Mouse (Mus musculus) myocyte (in vitro differentiated cells): Measurements from ENCODE around the gene Olfr612. TPM values are rescaled to one million over a fixed set of nuclear protein-coding genes. Genes with fewer than 3 reads are reported as not detected.
"Not testable (repeated sequence)": the region's sequence is repeated elsewhere in the genome, so short reads cannot be mapped to it uniquely, and the experiment has no call there.

Experiments
- H3K27me3 ChIP-seq: one replicate; pipeline ENCODE4 v1.6.1; 2011; ENCODE audit not compliant: control insufficient read depth, insufficient read depth, insufficient read length
- H3K36me3 ChIP-seq: one replicate; pipeline ENCODE4 v1.6.1; 2011; ENCODE audit not compliant: control insufficient read depth, insufficient read depth
- H3K4me2 ChIP-seq: one replicate; pipeline ENCODE4 v1.6.1; 2011; ENCODE audit warnings: low read depth, control low read depth
- H3K4me3 ChIP-seq: one replicate; pipeline ENCODE4 v1.5.1; 2011; ENCODE audit warnings: mild to moderate bottlenecking, control low read depth, moderate library complexity
- H3K79me2 ChIP-seq: one replicate; pipeline ENCODE4 v1.6.1; 2011; ENCODE audit not compliant: control insufficient read depth, insufficient read depth
- H3ac ChIP-seq: one replicate; pipeline ENCODE4 v1.6.1; 2011; ENCODE audit not compliant: control insufficient read depth, insufficient read length
- POLR2A ChIP-seq: IDR thresholded peaks from one replicate; pipeline ENCODE4 v1.6.1; 2011; ENCODE audit warnings: low read depth, mild to moderate bottlenecking, control low read depth, moderate library complexity; ENCODE audit not compliant: insufficient read length
- POLR2AphosphoS2 ChIP-seq: IDR thresholded peaks from one replicate; pipeline ENCODE4 v1.6.1; 2011; ENCODE audit warnings: low read depth, control low read depth; ENCODE audit not compliant: insufficient read length
- TCF3 ChIP-seq: IDR thresholded peaks from one replicate; pipeline ENCODE4 v1.6.1; 2011; ENCODE audit warnings: low read depth, control low read depth; ENCODE audit not compliant: insufficient read length
- USF1 ChIP-seq: IDR thresholded peaks from one replicate; pipeline ENCODE4 v1.6.1; 2011; ENCODE audit warnings: low read depth, mild to moderate bottlenecking, control low read depth, moderate library complexity
- polyA plus RNA-seq: library from polyadenylated mRNA; unstranded; fragments of >200 nt; fragmentation: generic; extraction: Trizol; gene quantifications from one replicate; pipeline ENCODE4 v1.2.1, GENCODE M21; 2012; ENCODE audit warnings: missing spikeins

Olfr612 gene
- polyA plus RNA-seq, 1 experiment = not detected

- no peak within 1 kb of the TSS for H3K4me2 ChIP-seq
- no peaks in the 10 kb centered on the region for H3K27me3 ChIP-seq
- no peak within 1 kb of the TSS for H3ac ChIP-seq
- no peak for TF ChIP-seq TCF3
- no peak for TF ChIP-seq USF1
- no peaks in the 10 kb centered on the region for H3K36me3 ChIP-seq
- no peak within 1 kb of the TSS for H3K4me3 ChIP-seq
- no peaks in the 10 kb centered on the region for H3K79me2 ChIP-seq
Observed at GRCm38 (mm10) chr7:103547774-103548173, 5.3 kb upstream of the Olfr612 start, which contains the start of gene Olfr613. Gene Olfr613, plus strand, starts transcription at chr7:103548074.

DNA sequence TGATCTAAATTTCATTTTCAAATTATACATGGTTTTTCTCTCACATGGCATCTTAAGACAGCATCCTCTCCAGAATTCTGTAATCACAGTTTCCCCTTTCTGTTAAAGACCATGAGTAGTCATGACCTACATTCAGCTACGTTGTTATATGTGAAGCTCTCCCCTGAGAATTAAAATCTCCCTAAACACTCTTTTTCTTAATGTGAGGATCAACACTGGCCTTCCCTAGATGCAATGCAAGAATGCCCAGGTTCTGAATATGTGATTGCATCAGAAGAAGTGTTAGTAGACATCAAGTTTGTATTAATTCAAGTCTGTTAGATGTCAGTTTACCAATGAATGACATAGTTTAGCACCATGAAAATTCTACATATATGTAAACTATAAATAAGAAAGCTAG lies 21.8 kb downstream of the Olfr612 start, which contains the start of gene Olfr611:
Gene Olfr611, minus strand, starts transcription at position 101 of the 400 bp plus-strand sequence.
- H3K4me2 ChIP-seq, H3K36me3 ChIP-seq, H3K79me2 ChIP-seq, H3K4me3 ChIP-seq, H3K27me3 ChIP-seq, H3ac ChIP-seq: not testable (repeated sequence)

DNA sequence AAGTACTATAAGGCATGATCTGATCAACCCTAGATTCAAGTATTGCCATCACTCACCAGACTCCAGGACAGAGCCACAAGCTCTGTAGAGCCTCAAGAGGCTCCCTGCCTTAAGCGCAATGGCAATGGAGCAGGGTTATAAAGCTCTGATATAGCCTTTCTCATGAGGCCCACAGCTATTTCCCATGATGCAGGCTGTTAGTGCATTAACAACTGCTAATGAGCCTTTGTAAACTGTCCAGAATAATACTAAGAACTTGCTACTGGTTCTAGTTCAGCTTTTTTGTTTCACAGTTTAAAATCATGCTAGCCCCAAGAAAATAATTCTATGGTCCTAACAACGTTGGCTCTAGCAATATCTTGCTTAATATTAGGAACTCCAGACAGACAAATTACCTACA lies 30.5 kb downstream of the Olfr612 start, which contains the start of gene Olfr610:
Gene Olfr610, minus strand, starts transcription at position 101 of the 400 bp plus-strand sequence.
- H3K4me3 ChIP-seq = no peak within 1 kb of the TSS
- no peak within 1 kb of the TSS for H3K4me2 ChIP-seq
- H3K27me3 ChIP-seq = no peaks in the 10 kb centered on the region
- no peak within 1 kb of the TSS for H3ac ChIP-seq
- no peaks in the 10 kb centered on the region for H3K79me2 ChIP-seq
- no peak for TF ChIP-seq POLR2AphosphoS2
- no peak for TF ChIP-seq USF1
- H3K36me3 ChIP-seq = no peaks in the 10 kb centered on the region

DNA sequence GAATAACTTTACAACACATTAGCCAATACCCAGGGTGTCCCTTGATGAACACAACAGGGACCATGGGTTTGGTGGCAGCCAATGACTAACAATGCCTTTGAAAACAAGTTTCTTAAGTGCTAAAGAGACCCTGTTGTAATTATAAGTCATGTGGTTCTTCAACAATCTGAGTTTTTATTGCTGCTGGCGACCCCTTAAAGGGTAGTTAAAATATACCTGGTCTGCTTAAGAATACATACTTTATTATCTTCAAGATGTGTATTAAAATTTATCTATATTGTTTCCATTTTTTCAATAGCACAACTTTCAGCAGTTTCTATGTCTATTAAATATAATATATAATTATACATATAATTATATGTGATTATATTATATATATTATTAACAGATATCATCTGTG lies 44.6 kb downstream of the Olfr612 start, which contains the start of gene Olfr609:
Gene Olfr609, minus strand, starts transcription at position 101 of the 400 bp plus-strand sequence.
- H3K79me2 ChIP-seq = no peaks in the 10 kb centered on the region
- no peaks in the 10 kb centered on the region for H3K27me3 ChIP-seq
- no peak within 1 kb of the TSS for H3K4me3 ChIP-seq
- no peaks in the 10 kb centered on the region for H3K36me3 ChIP-seq
- no peak within 1 kb of the TSS for H3K4me2 ChIP-seq
- no peak for TF ChIP-seq POLR2A
- TF ChIP-seq USF1 = no peak
- H3ac ChIP-seq = no peak within 1 kb of the TSS

Other genes with a start within 250 kb of the Olfr612 start
- not detected for gene Olfr596, start 237.1 kb downstream of the Olfr612 start, polyA plus RNA-seq
- gene Olfr597, start 226.4 kb downstream of the Olfr612 start, polyA plus RNA-seq = not detected
- gene Olfr598, start 219.1 kb downstream of the Olfr612 start, polyA plus RNA-seq = not detected
- not detected for gene Olfr599, start 206.8 kb downstream of the Olfr612 start, polyA plus RNA-seq
- not detected for gene Olfr600, start 193.0 kb downstream of the Olfr612 start, polyA plus RNA-seq
- gene Olfr601, start 180.1 kb downstream of the Olfr612 start, polyA plus RNA-seq = not detected
- gene Olfr603, start 156.5 kb downstream of the Olfr612 start, polyA plus RNA-seq = not detected
- not detected for gene Usp17lc, start 127.6 kb downstream of the Olfr612 start, polyA plus RNA-seq
- not detected for gene Olfr605, start 97.3 kb downstream of the Olfr612 start, polyA plus RNA-seq
- gene Olfr606, start 93.7 kb downstream of the Olfr612 start, polyA plus RNA-seq = not detected
- gene Olfr607, start 78.6 kb downstream of the Olfr612 start, polyA plus RNA-seq = not detected
- not detected for gene Olfr608, start 72.8 kb downstream of the Olfr612 start, polyA plus RNA-seq
- not detected for gene Olfr609, start 44.7 kb downstream of the Olfr612 start, polyA plus RNA-seq
- gene Olfr610, start 30.6 kb downstream of the Olfr612 start, polyA plus RNA-seq = not detected
- gene Olfr611, start 21.9 kb downstream of the Olfr612 start, polyA plus RNA-seq = not detected
- not detected for gene Olfr613, start 5.4 kb upstream of the Olfr612 start, polyA plus RNA-seq
- gene Olfr615, start 13.4 kb upstream of the Olfr612 start, polyA plus RNA-seq = not detected
- not detected for gene Olfr616, start 26.4 kb upstream of the Olfr612 start, polyA plus RNA-seq
- not detected for gene Olfr617, start 30.3 kb upstream of the Olfr612 start, polyA plus RNA-seq
- gene Olfr618, start 47.4 kb upstream of the Olfr612 start, polyA plus RNA-seq = not detected
- gene Olfr619, start 57.9 kb upstream of the Olfr612 start, polyA plus RNA-seq = not detected
- not detected for gene Olfr620, start 69.8 kb upstream of the Olfr612 start, polyA plus RNA-seq
- gene Olfr622, start 100.0 kb upstream of the Olfr612 start, polyA plus RNA-seq = not detected
- not detected for gene Olfr623, start 121.0 kb upstream of the Olfr612 start, polyA plus RNA-seq
- not detected for gene Olfr624, start 128.5 kb upstream of the Olfr612 start, polyA plus RNA-seq
- not detected for gene Olfr625-ps1, start 140.0 kb upstream of the Olfr612 start, polyA plus RNA-seq
- gene Olfr243, start 172.0 kb upstream of the Olfr612 start, polyA plus RNA-seq = not detected
- gene Olfr628, start 187.7 kb upstream of the Olfr612 start, polyA plus RNA-seq = not detected
- not detected for gene Olfr629, start 202.2 kb upstream of the Olfr612 start, polyA plus RNA-seq
- not detected for gene Olfr630, start 214.6 kb upstream of the Olfr612 start, polyA plus RNA-seq
- not detected for gene Olfr69, start 228.9 kb upstream of the Olfr612 start, polyA plus RNA-seq
- not detected for gene Olfr68, start 237.0 kb upstream of the Olfr612 start, polyA plus RNA-seq
- not detected for gene Olfr67, start 249.1 kb upstream of the Olfr612 start, polyA plus RNA-seq